Mouse (Mus musculus) activated CD4-positive, CD25-positive, alpha-beta regulatory T cell, adult 4 months (primary cell): ENCODE results near the gene Msh4. TPM values are rescaled to one million over a fixed set of nuclear protein-coding genes. Genes with fewer than 3 reads are reported as not detected.
"Not testable (repeated sequence)": the region's sequence is repeated elsewhere in the genome, so short reads cannot be mapped to it uniquely, and the experiment has no call there.

Experiments used
- ATAC-seq: one replicate; pipeline ENCODE4 v1.8.0; 2017
- polyA plus RNA-seq, 2 experiments: library from polyadenylated mRNA; unstranded; fragments of 100-300 nt; shearing (Covaris generic); gene quantifications; one replicate each; pipeline ENCODE4 v1.2.1; 2017

Gene Msh4
- polyA plus RNA-seq, 2 experiments from 2014 or later: 0.16 TPM; not detected in 1

- ATAC-seq: peak; percentile 14
Measured at GRCm38 (mm10) chr3:153911197-153911881, 5.4 kb upstream of the Msh4 start.

- no peak for ATAC-seq
Measured at GRCm38 (mm10) chr3:153910489-153910888, 4.6 kb upstream of the Msh4 start.

- no peak for ATAC-seq
Measured at GRCm38 (mm10) chr3:153908919-153909318, 3.0 kb upstream of the Msh4 start.

DNA sequence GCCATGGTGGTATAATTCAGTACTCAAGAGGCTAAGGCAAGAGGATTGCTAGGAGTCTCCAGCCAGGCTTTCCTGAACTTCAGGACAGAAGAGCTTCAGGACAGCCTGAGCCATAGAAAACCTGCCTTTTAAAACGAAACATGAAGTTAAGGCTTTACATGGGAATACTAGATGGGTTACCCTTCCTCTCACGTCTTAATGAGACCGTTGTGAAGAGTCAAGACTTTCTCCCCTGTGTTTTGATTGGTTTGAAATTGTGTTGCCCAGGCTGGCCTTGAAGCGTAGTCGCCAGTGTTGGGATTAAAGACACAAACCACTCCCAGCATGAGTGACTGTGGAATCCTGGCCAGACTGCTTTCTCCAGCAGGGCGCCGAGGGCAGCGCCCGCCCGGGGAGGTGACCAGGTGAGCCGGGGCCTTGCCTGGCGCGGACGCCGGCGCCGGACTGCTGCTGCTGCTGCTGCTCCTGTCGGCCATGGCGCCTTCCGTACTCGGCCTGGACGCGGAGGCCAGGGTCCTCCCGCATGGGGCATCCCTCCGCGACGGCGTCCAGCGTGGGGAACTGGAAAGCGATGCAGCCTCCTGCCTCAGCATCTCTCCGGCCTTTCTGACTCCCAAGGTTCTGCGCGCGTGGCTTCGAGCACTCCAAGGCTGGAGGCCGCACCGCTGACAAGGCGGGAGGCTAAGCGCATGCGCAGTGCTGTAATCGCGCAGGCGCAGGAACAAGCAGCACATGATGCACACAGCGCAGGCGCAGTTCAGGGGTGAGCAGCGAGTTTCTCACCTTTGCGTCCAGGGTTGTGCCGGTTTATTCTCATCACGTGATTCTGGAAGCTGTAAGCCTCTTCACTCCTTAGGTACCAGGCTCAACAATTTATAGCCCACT is 445 bp downstream of the Msh4 start:
- ATAC-seq: no peak

DNA sequence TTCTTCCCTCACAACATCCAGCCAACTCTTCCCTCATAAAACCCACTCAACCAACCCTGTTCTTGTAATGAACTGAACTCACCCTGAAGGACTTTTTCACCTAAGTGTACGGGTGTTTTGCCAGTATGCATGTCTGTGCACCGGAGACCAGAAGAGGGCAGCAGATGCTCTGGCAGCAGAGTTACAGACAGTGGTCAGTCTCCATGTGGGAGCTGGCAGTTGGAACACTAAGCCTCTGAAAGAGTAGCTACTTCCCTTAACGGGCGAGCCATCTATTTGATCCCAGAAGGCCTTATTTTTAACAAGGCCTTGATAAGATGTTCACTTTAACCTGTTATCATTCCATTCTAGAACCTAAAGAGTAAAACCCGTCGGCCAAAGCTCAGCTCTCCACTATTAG is 1.4 kb downstream of the Msh4 start:
- no peak for ATAC-seq

DNA sequence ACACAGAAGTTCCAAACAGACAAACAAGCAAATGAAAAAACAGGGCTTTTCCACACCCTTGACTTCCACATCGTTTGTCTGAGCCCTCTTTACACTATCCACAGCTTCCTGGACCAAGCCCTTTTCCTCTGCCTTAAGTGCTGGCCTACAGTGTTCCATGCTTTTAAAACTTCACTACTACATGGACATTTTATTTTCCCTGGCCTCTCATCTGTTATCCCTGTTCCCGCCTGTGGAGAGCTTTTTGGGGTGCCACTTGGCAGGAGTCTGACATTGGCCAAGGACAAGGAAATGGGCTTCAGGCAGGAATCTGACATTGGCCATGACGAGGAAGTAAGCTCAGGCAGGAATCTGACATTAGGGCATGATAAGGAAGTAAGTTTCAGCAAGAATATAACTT is 3.3 kb downstream of the Msh4 start:
- ATAC-seq: no peak

DNA sequence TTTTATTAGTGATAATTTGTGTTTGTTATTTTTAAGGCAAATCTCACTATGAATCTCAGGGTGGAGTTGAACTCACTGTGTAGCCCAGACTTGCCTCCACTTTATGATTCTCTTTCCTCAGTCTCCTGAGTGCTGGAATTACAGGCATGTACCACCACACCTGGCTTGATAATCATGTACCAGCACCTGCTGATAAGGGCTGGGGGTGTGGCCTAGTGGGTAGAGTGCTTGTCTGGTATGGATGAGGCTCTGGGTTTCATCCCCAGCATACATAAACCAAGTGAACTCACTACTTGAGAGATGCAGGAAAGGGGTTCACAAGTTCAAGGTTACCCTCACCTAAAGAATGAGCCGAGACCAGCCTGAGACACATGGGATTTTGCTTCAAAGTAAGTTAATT is 4.0 kb downstream of the Msh4 start:
- ATAC-seq: no peak

GRCm38 (mm10) chr3:153897216-153897615 is 8.7 kb downstream of the Msh4 start:
- peak; percentile 36 for ATAC-seq

DNA sequence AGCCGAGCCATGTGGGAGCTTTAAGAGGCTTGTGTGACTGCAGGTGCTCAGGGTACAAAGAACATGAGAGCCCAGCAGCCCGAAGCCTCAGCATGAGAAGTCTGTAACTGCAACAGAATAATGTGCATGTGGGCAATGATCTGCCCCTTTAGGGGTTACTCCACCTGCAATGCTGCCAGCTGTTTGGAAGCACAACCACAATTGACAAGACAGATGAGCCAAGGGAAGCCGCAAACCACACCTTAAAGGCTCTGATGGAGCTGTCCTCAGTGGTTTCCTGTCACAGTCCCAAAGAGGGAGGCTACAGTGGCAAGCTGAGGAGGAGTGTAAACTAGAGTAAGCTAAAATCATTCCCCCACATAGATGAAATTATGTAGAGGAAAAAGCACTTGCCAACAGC is 10.5 kb downstream of the Msh4 start:
- ATAC-seq: peak; percentile 68

DNA sequence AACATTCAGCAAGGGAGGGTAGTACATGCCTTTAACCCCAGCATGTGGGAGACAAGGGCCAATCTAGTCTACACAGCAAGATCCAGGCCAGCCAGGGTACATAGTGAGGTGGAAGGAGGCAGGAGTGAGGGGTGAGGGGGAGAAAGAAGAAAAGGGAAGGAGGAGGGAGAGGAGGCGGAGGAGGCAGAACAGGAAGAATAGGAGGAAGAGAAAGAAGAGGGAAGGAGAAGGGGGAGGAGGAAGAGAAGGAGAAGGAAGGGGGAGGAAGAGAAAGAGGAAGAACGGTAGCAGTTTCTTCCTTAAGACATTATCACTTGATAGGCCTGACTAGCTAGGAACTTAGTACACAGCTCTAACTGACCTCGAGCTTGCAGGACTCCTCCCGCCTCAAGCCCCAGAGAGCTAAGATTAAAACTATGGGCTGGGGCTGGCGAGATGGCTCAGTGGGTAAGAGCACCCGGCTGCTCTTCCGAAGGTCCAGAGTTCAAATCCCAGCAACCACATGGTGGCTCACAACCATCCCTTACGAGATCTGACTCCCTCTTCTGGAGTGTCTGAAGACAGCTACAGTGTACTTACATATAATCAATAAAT is 16.7 kb downstream of the Msh4 start:
- ATAC-seq: no peak

DNA sequence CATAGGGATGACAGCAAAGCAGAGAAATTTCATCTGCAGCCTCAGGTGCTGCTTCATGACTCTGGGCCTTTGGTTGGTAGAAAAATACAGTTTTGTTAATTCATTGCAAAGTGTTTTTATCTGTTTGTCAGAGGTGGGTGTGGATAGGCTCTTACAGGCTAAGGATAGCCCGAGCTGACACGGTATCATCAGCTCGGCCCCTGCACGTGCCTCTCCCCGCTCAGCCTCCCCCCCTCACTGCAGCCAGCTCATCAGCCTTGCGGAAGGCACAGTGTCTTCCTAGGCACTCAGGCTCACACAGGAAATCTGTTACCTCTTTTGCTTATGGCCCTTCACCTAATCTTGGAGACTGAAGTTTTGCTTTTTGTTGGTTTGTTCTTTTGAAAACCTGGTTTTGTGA is 17.8 kb downstream of the Msh4 start:
- ATAC-seq: no peak

GRCm38 (mm10) chr3:153886296-153886695 is 19.6 kb downstream of the Msh4 start:
- no peak for ATAC-seq

GRCm38 (mm10) chr3:153871396-153871795 is 34.5 kb downstream of the Msh4 start:
- ATAC-seq: no peak

- no peak for ATAC-seq
Measured at GRCm38 (mm10) chr3:153867149-153868136, 38.5 kb downstream of the Msh4 start.

GRCm38 (mm10) chr3:153864636-153865429 is 41.1 kb downstream of the Msh4 start:
- no peak for ATAC-seq

DNA sequence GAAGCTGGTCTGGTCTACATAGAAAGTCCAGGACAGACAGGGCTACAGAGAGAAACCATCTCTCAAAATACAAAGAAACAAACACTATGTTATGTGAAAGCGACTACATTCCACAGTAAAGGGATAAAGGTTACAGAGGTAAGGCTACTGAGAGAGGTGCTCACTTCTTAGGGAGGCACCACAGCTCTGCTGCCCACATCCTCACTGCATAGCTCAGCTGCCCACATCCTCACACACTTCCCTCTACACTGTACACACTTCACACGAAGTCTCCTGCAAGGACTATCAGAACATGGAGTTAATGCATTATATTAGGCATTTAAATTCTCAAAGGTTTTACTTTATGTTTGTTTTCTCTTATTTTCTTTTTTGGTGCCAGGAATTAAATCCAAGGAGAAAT is 42.1 kb downstream of the Msh4 start:
- peak; percentile 83 for ATAC-seq

GRCm38 (mm10) chr3:153860392-153860791 is 45.5 kb downstream of the Msh4 start:
- not testable (repeated sequence) for ATAC-seq

- no peak for ATAC-seq
Measured at GRCm38 (mm10) chr3:153858350-153859001, 47.5 kb downstream of the Msh4 start.

DNA sequence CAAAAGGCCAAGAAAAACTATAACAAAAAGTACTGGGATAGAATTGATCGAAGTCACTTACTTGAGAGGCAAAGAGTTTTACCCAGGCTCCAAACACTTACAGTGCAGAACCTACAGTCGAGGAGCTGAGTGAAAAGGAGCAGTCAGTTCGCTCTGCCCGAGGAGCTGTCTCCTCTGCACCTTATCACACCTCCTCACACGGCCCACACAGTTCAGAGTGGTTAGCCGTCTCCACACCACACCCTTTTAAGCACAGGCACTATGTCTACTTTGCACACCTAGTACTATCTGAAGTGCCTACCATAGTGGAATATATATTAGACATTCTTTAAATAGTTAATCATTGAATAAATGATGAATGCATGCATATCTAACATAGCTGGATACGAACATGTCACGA is 53.7 kb downstream of the Msh4 start:
- no peak for ATAC-seq

- no peak for ATAC-seq
Measured at GRCm38 (mm10) chr3:153850759-153851158, 55.2 kb downstream of the Msh4 start.
